Mouse (Mus musculus): ENCODE measurements at regions not wholly inside any gene's neighbourhood (a gene's known extent, or its start where the extent isn't known, plus 50 kb on each side); places are given as distances from the start of the nearest gene placed in this dataset.

DNA sequence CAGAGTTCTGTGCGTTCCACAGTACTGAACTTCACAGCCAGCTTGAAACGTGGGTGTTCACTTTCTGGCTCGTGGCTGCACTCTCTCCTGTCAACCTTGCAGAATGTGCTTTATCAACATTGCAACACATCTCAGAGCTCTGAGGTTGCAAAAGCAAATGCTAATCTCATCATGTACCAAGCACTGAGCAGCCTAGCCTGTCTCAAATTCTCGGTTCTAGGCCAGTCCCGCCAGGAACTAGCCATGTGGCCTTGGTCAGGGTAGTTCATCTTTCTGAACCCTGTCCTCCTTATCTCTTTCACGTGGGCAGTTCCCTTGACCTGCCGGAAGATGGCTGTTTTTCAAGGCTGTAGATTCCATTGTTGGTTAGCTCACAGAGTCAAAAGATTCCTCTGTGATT lies 159.3 kb upstream of the Mast4 start:
- no peaks in the 10 kb centered on the region for H3K27me3 ChIP-seq (ENCODE audit: insufficient read depth, low read length)
- no peak overlapping the region for H3K4me3 ChIP-seq (replicated peaks; ENCODE audit: low read length)
- H3K4me1 ChIP-seq (replicated peaks; ENCODE audit: low read depth, low read length), result peaks cover 5% of the 10 kb centered on the region; the same call in 1 of the 2 replicates
- H3K9me3 ChIP-seq (ENCODE audit: low read length), result no peaks in the 10 kb centered on the region
- H3K36me3 ChIP-seq (ENCODE audit: insufficient read depth, low read length), result no peaks in the 10 kb centered on the region
- TF ChIP-seq CTCF (conservative IDR thresholded peaks at IDR 0.05; ENCODE audit: low read length) (no peak), NANOG (IDR thresholded peaks at IDR 0.05; ENCODE audit: borderline replicate concordance, low read length) (no peak), POU5F1 (IDR thresholded peaks at IDR 0.05; ENCODE audit: borderline replicate concordance, low read length) (no peak)

DNA sequence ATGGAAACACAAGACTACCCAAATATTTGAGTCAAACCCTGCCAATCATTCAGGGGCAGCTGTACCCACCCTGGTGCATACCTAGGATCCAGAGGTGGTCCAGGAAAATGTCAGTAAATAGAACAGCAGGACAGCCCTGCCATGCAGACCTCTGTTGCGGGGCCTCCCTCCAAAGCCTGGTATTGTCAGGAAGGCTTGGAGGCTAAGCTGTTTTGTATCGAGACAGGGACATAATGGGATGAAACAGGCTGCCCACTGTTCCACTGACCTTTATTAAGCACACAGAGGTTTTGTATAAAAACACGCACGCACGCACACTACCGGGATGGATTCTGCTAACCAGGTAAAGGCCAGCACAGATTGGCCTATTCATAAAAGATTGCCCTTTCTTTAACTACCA lies 155.8 kb upstream of the Mast4 start:
- Histone ChIP-seq H3K9me3 (ENCODE audit: low read length) (no peaks in the 10 kb centered on the region), H3K4me1 (replicated peaks; ENCODE audit: low read depth, low read length) (no peaks in the 10 kb centered on the region), H3K4me3 (replicated peaks; ENCODE audit: low read length) (no peak overlapping the region), H3K27me3 (ENCODE audit: insufficient read depth, low read length) (no peaks in the 10 kb centered on the region), H3K36me3 (ENCODE audit: insufficient read depth, low read length) (no peaks in the 10 kb centered on the region)
- TF ChIP-seq NANOG (IDR thresholded peaks at IDR 0.05; ENCODE audit: borderline replicate concordance, low read length), result no peak

DNA sequence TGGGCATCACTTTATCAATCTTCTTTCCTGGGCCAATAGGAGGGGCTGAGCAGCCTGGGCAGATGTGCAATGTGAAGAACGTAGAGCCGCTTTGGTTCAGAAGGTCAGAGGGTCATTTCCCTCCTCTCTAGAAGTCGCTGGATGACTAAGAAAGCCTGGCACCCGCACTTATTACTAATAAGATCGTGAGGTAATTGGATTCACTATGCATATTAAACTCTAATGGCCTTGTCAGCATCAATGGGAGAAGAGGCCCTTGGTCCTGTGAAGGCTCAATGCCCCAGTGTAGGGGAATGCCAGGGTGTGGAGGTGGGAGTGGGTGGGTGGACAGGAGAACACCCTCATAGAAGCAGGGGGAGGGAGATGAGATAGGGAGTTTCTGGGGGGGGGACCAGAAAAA lies 149.8 kb upstream of the Mast4 start:
- no peaks in the 10 kb centered on the region; the same call in 1 of the 2 replicates for H3K4me1 ChIP-seq (replicated peaks; ENCODE audit: low read depth, low read length)
- TF ChIP-seq NANOG (IDR thresholded peaks at IDR 0.05; ENCODE audit: borderline replicate concordance, low read length), result no peak
- H3K36me3 ChIP-seq (ENCODE audit: insufficient read depth, low read length), result no peaks in the 10 kb centered on the region
- H3K27me3 ChIP-seq (ENCODE audit: insufficient read depth, low read length), result no peaks in the 10 kb centered on the region
- no peak overlapping the region for H3K4me3 ChIP-seq (replicated peaks; ENCODE audit: low read length)
- 0 out of 2 replicates have a peak, but pooled peaks cover 4% of the 10 kb centered on the region for H3K9me3 ChIP-seq (ENCODE audit: low read length)

DNA sequence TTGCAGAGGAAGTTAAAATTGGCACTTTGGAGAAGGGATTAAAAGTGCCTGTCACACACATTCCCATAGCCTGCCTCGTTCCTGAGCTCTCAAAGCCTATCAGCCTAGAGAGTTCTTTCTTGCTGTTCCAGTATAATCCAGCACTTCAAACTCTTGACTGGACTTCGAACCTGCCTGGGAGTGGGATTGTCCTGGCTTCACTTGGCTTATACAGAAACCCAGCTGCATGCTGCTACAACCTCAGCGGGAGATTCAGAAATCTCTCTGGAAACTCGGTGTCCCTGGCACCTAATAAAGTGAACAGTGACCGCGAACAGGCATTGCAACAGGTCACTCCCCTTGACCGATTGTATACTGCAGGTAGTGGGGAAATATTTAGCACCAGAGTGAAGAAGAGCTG lies 149.1 kb upstream of the Mast4 start:
- H3K4me3 ChIP-seq (replicated peaks; ENCODE audit: low read length), result no peak overlapping the region
- no peaks in the 10 kb centered on the region; the same call in 1 of the 2 replicates for H3K4me1 ChIP-seq (replicated peaks; ENCODE audit: low read depth, low read length)
- no peak for TF ChIP-seq POU5F1 (IDR thresholded peaks at IDR 0.05; ENCODE audit: borderline replicate concordance, low read length)
- no peak for TF ChIP-seq NANOG (IDR thresholded peaks at IDR 0.05; ENCODE audit: borderline replicate concordance, low read length)
- no peak for TF ChIP-seq CTCF (conservative IDR thresholded peaks at IDR 0.05; ENCODE audit: low read length)
- 0 out of 2 replicates have a peak, but pooled peaks cover 4% of the 10 kb centered on the region for H3K9me3 ChIP-seq (ENCODE audit: low read length)
- no peaks in the 10 kb centered on the region for H3K36me3 ChIP-seq (ENCODE audit: insufficient read depth, low read length)
- H3K27me3 ChIP-seq (ENCODE audit: insufficient read depth, low read length), result peaks cover 3% of the 10 kb centered on the region; the same call in 1 of the 2 replicates

DNA sequence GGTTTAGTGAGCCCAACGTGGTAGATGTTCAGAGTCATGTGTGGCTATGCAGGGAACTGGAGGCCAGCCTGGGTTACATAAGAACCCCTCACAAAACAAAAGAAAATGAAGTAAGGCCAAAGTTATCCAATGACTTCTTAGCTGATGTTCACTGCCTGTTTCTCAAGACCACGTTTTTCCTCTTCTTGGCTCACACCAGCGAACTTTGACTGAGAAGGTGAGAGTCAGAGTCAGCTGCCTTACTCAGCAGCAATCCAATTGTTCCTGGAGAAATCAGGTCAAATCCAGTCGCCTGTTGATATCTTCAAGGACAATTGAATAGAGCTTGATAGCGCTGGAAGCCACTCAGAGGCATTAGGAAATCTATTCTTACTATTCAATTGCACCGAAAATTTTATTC lies 142.0 kb upstream of the Mast4 start:
- H3K9me3 ChIP-seq (ENCODE audit: low read length), result no peaks in the 10 kb centered on the region
- TF ChIP-seq NANOG (IDR thresholded peaks at IDR 0.05; ENCODE audit: borderline replicate concordance, low read length) (no peak), POU5F1 (IDR thresholded peaks at IDR 0.05; ENCODE audit: borderline replicate concordance, low read length) (no peak), CTCF (conservative IDR thresholded peaks at IDR 0.05; ENCODE audit: low read length) (no peak)
- no peaks in the 10 kb centered on the region; the same call in 1 of the 2 replicates for H3K4me1 ChIP-seq (replicated peaks; ENCODE audit: low read depth, low read length)
- no peaks in the 10 kb centered on the region for H3K36me3 ChIP-seq (ENCODE audit: insufficient read depth, low read length)
- peaks cover 7% of the 10 kb centered on the region; the same call in 1 of the 2 replicates for H3K27me3 ChIP-seq (ENCODE audit: insufficient read depth, low read length)
- H3K4me3 ChIP-seq (replicated peaks; ENCODE audit: low read length), result no peak overlapping the region

DNA sequence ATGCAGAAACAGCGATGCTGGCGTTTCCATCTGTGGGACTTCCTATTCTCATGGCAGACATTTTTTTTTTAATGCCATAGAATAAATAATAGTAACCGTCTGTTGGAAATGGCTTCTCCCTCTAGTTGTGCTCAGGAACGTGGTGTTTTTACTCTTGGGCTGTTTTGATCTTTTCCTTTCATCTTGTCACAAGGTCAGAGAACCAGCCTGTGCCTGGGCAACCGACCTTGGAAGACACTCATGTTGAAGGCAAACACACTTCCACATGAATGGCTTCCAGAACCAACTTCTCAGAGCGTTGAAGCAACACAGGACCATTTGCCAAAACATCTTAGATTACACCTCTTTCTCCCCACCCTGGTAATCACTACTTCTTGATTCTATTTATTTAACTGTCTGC lies 137.9 kb upstream of the Mast4 start:
- Histone ChIP-seq H3K9me3 (ENCODE audit: low read length) (no peaks in the 10 kb centered on the region), H3K4me3 (replicated peaks; ENCODE audit: low read length) (no peak overlapping the region), H3K4me1 (replicated peaks; ENCODE audit: low read depth, low read length) (no peaks in the 10 kb centered on the region), H3K27me3 (ENCODE audit: insufficient read depth, low read length) (no peaks in the 10 kb centered on the region), H3K36me3 (ENCODE audit: insufficient read depth, low read length) (no peaks in the 10 kb centered on the region)
- TF ChIP-seq NANOG (IDR thresholded peaks at IDR 0.05; ENCODE audit: borderline replicate concordance, low read length) (no peak), POU5F1 (IDR thresholded peaks at IDR 0.05; ENCODE audit: borderline replicate concordance, low read length) (no peak), CTCF (conservative IDR thresholded peaks at IDR 0.05; ENCODE audit: low read length) (no peak)

DNA sequence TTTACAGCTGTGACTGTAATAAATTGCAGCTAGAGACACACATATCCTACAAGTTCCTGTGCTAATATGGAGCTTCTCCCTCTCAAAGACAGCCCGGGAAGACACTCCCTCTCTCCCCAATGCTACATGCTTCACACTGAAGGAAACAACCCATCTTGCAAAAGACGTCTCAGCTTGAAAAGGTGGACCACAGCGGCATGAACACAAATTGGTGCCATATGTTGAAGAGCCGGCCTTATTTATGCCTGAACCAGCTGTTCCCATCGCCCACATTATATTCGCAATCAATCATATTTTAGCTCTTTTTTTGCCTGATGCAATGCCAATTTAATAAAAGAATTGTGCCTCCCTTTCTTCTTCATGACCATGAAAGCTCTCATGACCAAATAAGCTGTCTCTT lies 135.8 kb upstream of the Mast4 start:
- H3K9me3 ChIP-seq (ENCODE audit: low read length), result no peaks in the 10 kb centered on the region
- no peak for TF ChIP-seq NANOG (IDR thresholded peaks at IDR 0.05; ENCODE audit: borderline replicate concordance, low read length)
- TF ChIP-seq CTCF (conservative IDR thresholded peaks at IDR 0.05; ENCODE audit: low read length), result no peak
- TF ChIP-seq POU5F1 (IDR thresholded peaks at IDR 0.05; ENCODE audit: borderline replicate concordance, low read length), result no peak
- no peaks in the 10 kb centered on the region for H3K36me3 ChIP-seq (ENCODE audit: insufficient read depth, low read length)
- no peaks in the 10 kb centered on the region for H3K27me3 ChIP-seq (ENCODE audit: insufficient read depth, low read length)
- no peak overlapping the region for H3K4me3 ChIP-seq (replicated peaks; ENCODE audit: low read length)
- no peaks in the 10 kb centered on the region for H3K4me1 ChIP-seq (replicated peaks; ENCODE audit: low read depth, low read length)

DNA sequence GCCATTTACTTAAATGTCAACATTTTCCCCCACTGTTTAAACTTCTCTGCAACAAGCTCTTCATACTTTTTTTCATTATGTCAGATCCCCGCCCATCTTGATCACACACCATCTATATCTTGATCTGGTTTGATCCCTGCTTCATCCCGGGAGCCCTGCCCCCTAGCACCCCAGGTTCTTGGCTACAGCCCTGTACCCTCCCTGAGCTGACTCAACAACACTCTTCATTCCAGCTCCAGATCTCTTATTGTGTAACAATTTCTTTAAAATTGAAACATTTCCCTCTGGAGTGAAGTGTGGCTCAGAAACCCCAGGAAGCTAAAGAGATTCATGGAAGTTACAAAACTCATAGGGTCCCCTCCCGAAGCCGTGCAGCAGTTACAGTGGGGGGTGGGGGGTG lies 126.2 kb upstream of the Mast4 start:
- Histone ChIP-seq H3K4me1 (replicated peaks; ENCODE audit: low read depth, low read length) (no peaks in the 10 kb centered on the region), H3K4me3 (replicated peaks; ENCODE audit: low read length) (no peak overlapping the region), H3K9me3 (ENCODE audit: low read length) (no peaks in the 10 kb centered on the region), H3K27me3 (ENCODE audit: insufficient read depth, low read length) (no peaks in the 10 kb centered on the region), H3K36me3 (ENCODE audit: insufficient read depth, low read length) (no peaks in the 10 kb centered on the region)
- no peak for TF ChIP-seq POU5F1 (IDR thresholded peaks at IDR 0.05; ENCODE audit: borderline replicate concordance, low read length)
- TF ChIP-seq NANOG (IDR thresholded peaks at IDR 0.05; ENCODE audit: borderline replicate concordance, low read length), result no peak
- TF ChIP-seq CTCF (conservative IDR thresholded peaks at IDR 0.05; ENCODE audit: low read length), result no peak

DNA sequence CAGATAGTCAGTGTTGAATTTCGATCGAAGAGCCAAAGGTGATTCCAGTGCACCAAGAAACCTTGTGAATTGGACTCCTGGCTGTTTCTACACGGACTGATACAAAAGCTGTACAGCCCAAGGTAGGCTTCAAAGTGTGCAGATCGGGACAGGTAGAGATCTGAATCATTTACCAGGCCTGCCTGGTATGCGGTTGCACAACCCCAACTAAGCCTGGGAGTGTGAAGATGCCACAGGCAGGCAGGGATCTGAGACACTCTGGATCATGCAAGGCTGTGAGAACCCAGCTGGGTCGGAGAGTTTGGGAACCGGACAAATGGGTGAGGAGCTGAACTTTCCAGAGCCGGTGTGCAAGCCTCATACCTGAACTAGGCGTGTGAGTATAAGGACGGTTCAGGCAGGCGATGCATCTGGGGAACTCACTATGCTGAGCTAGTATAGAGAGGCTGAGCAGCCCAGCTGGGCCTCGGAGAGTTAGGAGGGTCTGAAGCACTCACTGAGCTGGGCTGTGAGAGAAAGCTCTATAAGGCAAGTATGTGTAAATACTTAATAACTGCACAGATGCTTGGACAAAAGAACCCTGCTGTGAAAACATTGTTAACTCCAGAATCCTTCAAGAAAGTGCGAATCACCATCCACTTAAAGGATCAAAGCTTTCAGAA lies 125.3 kb upstream of the Mast4 start:
- Histone ChIP-seq H3K4me3 (replicated peaks; ENCODE audit: low read length) (no peak overlapping the region), H3K27me3 (ENCODE audit: insufficient read depth, low read length) (no peaks in the 10 kb centered on the region), H3K9me3 (ENCODE audit: low read length) (no peaks in the 10 kb centered on the region), H3K36me3 (ENCODE audit: insufficient read depth, low read length) (no peaks in the 10 kb centered on the region), H3K4me1 (replicated peaks; ENCODE audit: low read depth, low read length) (no peaks in the 10 kb centered on the region)
- TF ChIP-seq CTCF (conservative IDR thresholded peaks at IDR 0.05; ENCODE audit: low read length) (no peak), POU5F1 (IDR thresholded peaks at IDR 0.05; ENCODE audit: borderline replicate concordance, low read length) (no peak), NANOG (IDR thresholded peaks at IDR 0.05; ENCODE audit: borderline replicate concordance, low read length) (no peak)
